Mouse (Mus musculus) inflammation-experienced regulatory T-cells, adult 6 months (primary cell): Measurements from ENCODE around the gene Bcl10. TPM values are rescaled to one million over a fixed set of nuclear protein-coding genes. Genes with fewer than 3 reads are reported as not detected.
A peak's percentile ranks its signal among the peaks of the same experiment; 100 is the strongest.
"Not testable (repeated sequence)": the region's sequence is repeated elsewhere in the genome, so short reads cannot be mapped to it uniquely, and the experiment has no call there.

ENCODE experiments used
- ATAC-seq: one replicate; pipeline ENCODE4 v1.8.0; 2017
- polyA plus RNA-seq, 3 experiments: library from polyadenylated mRNA; unstranded; fragments of 100-300 nt; shearing (Covaris generic); gene quantifications; one replicate each; pipeline ENCODE4 v1.2.1; 2017

Gene Bcl10
- polyA plus RNA-seq, 3 experiments from 2014 or later: 52.3 to 61.9 (median 55.5) TPM

DNA sequence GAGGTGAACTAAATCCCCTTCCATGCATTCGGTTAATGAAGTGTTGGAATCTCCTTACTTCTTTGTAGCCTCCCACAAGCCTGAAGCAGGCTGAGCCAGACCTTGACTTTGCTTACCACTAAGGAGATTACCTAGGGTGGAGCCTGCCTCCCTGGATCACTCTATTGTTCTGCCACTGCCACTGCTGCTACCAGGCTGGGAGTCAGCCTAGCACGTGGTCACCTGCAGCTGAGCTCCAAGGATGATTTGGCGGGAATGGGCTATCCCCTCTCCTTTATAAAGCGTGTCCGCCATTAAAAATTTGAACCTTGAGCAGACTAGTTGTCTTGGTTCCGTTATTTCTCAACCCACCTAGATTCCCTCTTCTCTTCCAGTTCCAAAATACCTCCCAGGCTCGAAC is 8.7 kb upstream of the Bcl10 start:
- not testable (repeated sequence) for ATAC-seq

DNA sequence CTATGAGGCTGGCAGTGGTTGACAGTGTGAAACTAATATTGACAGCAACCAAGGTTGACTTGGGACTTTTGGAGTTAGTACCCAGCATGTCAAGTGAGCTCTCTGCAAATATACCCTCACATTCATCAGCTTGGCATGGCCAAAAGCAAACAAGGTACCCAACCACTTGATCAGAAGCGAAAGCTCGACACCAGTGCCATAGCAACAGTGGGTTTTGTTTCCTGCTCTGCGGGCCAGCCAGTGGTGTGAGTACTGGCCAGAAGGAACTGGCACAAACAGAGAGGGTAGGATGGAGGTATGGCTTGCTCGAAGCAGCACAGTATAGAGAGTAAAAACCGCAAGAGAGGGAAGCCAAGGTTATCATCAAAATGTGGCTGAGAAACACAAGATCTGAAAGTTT is 6.2 kb upstream of the Bcl10 start:
- ATAC-seq: peak; percentile 61

DNA sequence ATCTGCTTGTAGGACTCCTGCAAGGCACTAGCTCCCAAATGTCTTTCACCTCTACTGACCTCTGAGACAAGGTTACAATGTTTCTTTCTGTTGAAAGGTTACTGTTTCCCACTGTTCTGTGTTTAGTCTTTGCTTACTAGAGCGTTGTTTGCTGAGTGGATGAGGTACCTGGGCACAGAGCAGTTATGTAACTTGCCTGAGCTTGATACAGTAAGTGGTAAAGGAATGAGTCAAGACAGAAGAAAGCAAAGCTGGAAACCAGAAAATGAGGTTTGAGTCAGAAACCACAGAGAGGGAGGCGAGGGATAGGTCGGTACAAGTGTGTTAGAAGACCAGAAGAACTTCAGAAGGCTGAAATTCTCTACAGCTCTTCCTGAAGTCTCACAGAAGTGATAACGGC is 5.8 kb upstream of the Bcl10 start:
- peak; percentile 77 for ATAC-seq

DNA sequence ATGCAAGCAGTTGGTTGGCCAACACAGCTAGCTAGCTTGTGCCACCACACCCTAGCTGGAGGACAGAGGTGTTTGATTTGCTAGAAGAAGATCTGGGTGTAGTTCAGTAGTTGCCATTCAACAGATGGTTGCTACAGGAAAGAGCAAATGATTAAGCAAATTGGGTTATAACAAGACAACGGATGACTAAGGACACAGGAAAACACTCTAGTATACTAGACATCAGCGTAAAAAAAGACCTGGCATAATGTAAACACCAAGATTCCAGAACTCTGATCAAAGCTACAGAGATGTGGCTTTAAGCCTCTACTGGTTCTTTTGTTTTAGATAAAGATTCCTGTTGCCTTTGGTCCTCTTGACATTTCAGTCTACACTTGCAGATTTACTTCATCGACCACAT is 367 bp downstream of the Bcl10 start:
- ATAC-seq: no peak

DNA sequence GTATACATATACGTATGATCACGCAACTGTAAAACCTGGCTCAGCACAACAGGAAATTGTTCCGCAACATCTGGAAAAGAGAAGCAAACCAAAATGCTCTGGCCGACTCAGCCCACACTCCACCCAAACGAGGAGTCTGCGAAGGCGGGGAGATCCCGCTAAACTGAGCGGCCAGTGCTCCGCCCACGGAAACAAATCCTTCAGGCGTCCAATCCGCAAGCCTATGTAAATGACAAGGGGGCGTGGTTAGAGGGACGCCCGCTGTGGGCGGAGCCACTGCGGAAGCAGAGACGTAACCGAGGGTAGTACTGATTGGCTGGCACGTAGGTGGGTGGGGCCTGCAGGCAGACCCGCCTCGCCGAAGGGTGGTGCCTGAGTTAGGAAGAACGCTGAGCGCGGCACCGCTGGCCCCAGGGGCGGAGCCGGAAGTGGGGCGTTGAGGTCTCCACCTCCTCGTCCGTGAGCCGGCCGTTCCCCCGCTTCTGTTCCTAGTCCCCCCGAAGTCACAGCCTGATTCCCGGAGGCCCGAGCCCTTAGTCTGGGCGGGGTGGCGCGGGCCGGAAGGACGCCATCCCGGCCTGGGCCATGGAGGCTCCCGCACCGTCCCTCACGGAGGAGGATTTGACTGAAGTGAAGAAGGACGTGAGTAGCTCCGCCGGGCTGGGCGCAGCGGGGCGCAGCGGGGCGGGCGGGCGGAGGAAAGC is 1.4 kb downstream of the Bcl10 start:
- peak; percentile 87 for ATAC-seq

DNA sequence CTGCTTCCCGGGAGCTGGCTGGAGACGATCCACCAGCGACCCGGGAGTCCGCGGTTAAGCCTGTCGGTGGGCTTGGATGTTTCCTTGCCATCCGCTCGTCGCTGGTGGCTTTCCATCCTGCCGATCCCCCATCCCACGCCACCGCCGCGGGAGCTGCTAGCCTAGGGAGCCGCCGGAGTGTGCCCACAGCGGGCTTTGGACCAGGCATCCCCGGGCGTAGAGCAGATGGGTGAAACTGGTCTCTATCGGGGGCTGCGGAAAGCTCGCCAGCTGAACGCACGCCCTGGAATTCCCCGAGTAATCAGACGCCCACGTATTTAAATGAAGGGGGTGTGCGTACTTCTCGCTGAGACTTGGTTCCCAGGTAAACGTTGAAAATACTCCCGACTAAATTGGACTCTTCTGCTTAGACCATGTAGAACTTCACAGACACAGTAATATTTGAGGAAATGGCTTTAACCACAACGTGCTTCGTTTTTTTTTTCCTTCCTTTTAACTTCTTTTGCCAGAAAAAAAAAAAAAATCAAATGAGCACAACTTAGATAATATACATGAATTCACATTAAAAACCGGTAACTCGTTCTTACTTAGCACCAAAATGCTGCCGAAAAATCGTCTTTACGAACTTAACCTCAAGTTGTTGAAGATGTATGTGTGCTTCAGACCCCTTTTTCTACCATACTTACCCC is 2.2 kb downstream of the Bcl10 start:
- ATAC-seq: peak; percentile 34

DNA sequence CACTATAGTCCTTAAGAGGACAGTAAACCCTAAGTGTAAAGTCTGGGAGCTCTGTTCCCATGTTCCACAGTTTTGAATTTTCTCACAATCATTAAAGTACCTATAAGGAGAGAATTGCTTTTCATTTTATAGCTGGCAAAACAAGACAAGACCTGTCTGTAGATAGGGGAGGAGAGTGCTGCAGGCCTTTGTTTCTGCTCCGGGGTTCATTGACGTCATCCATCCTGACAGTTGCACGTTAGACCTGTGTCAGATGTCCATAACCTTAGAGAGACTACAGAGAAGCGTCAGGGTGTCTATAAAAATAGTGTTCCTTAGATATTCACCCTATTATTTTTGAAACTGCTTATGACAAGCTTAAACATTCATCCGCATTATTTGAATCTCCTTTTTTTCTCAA is 2.9 kb downstream of the Bcl10 start:
- ATAC-seq: no peak

DNA sequence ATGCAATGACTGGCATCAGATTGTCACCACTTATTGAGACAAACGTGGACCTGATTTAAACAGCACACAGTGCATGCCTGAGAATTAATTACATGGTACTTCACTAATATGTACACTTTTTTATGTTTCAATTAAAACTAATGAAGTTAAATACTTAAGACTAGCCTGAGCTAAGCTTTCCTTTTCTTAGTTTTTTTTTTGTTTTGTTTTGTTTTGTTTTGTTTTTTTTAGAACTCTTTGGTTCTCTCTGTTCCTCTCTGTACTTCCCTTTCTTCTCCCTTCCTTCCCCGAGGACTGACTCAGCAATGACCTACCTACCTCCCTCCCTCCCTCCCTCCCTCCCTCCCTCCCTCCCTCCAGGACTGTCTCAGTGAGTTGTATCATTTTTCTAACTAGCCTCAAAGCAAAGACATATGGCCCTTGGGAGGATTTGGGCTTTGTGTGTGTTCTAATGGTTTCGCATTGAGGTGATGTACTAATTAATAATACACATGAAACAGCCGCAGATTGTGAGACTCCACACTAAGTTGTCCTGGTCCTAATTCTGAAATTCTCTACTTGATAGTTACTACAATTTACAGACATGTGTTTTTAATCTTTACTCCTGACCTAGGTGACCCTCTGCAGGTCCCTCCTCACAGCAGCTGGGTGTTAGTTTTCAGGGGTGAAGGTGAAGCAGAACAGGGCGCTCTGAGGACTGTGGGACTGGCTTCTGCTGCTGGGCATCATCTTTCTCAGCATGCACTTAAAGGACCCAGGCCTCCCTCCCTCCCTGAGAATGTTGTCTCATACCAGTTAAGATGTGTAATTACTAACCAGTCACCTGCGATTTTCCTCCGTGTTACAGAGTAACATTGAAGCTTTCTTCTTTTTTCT is 7.2 kb downstream of the Bcl10 start:
- no peak for ATAC-seq

DNA sequence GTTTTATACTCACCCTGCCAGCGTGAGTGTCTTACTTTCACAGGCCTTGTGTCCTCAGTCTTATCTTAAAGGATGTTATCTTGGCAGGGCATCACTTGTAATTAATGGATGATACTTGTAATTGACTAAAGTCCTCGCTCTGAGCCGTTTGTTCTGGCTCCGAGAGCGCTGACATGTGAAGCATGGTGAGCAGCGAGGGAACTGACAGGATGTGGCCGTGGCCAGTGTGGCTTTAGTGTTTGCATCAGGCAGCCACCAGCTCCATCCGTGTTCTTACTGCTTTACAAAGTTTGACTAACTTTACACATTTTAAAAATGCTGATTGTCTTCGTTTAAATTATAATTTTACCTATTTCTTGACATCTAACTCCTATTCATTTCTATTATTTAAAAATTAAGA is 11.2 kb downstream of the Bcl10 start:
- no peak for ATAC-seq

DNA sequence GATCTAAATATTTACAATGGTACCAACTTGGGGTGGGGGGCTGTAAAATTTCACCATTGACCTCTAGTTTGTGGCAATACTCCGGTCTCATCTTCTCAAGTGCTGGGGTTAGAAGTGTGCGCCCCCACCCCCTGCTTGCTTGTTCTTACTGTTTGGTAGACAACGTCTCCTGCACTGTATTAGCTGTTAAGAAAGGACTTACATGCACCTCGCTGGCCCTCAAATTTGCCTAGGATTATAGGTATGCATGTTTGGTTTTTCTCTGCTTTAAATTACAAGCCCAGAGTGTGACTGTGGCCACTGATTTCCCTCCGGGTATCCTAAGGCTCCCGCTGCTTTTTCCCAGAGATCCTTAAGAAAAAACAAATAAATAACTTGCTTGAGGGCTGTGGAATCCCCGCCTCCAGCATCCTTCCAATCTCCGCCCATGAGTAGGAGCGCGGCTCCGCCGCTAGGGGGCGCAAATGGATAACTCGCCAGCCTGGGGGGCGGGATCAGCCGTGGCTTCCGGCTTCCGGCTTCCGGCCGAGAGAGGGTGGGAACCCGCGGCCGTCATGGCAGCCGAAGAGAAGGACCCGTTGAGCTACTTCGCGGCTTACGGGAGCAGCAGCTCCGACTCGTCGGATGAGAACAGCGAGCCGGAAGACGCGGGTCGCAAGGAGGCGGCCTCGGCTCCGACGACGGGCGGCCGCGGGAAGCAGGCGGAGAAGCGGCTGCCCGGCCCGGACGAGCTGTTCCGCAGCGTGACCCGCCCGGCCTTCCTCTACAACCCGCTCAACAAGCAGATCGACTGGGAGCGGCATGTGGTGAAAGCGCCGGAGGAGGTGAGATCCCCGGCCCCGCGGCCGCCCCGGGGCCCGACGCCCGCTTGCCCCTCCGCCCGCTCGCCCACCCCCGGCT is 15.2 kb downstream of the Bcl10 start, which contains the start of gene 2410004B18Rik:
2410004B18Rik (plus strand) TSS at position 510 of the 900 bp plus-strand sequence.
- peak; percentile 91 for ATAC-seq

DNA sequence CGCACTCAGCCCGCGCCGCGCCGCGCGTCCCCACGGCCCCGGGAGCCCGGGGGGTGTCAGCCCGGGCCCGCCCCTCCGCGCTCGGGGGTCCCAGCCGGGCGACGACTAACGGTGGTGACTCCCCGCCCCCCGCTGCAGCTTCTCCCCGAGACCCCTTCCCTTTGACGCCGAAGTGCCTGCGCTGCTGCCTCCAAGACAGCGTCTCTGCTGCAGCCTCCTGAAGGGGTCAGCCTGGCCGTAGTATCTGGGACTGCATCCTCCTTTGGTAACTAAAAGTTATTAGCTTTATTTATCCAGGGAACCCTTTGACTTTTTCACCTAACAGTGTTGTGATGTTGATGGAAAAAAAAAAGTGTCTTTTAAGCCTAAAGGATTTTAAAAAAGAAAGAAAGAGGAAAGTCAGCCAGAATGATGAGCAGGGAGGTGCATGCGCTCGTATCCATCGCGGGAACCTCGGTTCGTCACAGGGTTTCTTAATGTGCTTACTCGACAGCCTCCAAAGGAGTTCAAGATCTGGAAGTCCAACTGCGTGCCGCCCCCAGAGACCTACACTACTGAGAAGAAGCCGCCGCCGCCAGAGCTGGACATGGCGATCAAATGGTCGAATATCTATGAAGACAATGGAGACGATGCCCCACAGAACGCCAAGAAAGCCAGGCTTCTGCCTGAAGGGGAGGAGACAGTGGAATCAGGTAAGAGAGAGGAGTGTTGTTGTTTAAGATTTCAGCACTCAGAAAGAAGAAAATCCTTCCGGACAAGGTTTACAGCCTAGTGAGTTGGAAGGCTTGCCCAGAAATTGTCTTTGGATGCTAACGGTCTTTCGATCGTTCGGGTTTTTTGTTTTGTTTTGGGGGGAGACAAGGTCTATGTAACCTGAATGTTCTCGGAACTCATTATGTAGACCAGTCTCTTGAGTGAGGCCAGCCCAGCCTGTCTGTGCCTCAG is 16.1 kb downstream of the Bcl10 start:
- no peak for ATAC-seq

DNA sequence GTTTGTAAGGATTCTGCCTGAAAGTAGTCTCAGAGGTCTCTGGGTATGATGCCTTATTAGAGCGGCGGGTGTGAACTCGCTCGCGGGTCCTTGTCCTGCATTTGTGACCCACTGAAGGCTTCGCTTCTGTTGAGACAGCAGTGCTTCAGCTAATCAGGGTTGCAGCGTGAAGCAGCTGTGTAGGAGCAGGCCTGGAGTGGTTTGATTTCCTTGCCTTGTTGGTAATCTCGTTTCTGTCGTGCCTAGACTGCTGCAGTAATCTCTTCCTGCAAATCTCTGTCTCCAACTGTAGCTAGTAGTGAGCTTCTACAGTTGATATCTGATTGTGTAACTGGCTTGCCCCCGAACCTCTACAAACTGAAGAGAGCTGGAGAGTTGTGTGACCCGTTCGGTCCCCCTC is 16.8 kb downstream of the Bcl10 start:
- ATAC-seq: no peak

DNA sequence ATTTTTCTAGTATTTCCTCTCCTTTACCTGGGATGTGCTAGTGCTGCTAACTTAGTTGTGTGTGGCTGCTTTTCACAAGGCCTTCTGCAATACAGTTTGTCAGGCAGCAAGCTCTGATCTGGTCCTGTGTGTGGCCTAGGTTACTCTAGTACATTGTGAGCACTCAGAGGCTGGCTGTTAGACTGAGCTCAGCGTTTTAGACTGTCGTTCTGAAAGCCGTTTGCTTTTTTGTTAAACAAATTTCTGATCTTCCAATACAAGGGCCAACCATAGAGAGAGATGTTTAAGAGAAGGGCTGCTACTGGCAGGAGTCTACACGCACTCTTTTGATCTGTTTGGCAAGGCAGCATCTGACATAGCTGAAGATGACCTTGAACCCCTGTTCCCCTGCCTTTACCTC is 17.4 kb downstream of the Bcl10 start:
- ATAC-seq: no peak

DNA sequence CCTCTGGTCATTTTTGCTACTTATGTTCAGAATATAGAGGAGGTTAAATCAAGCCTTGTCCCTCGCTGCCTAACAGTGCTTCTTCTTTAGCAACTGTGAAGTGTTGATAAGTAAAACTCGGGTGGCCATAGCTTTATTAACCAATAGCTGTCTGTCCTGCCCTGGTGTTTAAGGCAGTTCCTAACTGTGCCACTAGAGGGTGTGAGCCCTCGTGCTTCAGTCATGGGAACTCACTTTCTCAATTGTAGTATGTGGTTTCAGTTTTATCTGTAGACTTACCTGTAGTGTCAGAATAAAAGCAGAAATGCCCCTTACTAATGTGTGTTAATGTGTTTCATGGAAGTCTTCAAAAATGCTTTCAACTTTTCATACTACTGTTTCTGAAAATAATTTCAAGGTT is 19.4 kb downstream of the Bcl10 start:
- peak; percentile 74 for ATAC-seq

DNA sequence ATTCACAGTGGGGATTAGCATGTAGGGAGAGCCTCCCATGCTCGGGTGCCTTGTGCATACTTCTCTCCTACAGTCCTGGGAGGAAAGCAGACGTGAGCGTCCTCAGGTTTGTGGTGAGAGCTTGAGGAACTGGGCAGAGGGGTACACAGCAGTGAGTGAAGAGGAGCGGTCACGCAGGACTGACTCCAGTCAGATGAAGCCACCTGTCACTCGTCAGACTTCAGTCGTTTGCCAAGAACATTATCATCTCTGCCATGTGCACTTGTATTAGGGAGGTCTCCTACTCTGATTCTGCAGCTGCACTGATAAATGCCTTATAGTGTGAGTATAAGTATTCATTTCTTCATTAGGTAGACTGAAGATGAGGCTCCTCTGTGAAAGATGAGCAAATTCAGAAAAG is 21.7 kb downstream of the Bcl10 start:
- no peak for ATAC-seq

DNA sequence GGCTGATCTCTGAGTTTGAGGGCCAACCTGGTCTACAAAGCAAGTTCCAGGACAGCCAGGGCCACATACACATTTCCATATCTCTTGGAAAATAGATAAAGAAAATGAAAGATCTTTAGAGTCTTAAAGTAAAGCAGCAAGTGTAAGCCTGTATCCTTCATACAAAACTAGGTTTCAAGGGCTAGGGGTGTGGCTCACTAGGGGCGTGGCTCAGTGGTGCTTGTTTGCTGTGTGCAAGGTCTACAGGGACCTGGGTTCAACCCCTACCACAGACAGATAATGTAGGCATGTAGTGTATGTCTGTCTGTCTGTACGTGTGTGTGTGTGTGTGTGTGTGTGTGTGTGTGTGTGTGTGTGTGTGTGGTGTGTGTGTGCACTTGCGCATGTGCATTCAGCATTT is 23.3 kb downstream of the Bcl10 start:
- no peak for ATAC-seq

DNA sequence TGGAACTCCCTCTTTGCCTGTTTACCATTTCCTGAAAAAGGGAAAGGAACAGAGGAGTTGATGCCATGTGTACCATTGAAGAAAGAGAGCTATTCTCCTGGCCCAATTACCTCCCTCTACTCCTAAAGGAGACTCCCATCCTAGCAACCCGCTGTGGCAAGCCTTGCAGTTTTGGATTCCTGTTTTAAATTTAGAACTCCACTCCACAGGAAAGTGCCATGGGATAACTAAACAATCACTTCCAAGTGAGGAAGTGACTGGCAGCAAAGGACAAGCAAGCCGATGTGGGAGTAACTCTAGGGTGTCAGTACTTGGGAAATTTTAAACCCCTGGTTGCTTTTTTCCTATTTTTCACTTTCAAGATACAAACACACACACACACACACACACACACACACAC is 24.1 kb downstream of the Bcl10 start:
- ATAC-seq: no peak

DNA sequence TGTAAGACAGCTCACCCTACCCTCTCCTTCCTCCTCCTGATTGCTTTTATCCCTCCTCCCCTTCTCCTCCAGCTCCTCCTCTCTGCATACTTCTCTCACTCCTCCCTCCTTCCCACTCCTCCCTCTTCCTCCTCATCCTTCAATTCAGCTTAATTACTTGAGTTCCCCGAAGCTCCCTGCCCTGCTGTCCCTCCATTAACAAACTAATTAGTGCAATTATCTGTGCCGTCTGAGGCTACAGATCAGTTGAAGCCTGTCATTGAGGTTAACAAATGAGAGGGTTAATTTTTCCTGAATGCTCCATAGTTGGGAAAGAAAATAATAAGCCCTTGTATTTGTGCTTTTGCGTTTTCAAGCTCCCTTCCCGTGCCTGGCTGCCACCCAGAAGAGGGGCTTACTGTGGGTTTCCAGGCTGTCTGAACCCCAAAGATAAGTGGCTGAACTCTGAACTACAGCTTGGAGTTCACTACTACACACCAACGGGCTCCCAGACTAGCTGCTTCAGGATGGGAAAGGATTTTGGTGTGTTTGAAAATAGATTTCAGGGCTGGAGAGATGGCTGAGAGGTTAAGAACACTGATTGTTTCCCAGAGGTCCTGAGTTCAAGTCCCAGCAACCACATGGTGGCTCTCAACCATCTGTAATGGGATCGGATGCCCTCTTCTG is 25.1 kb downstream of the Bcl10 start:
- no peak for ATAC-seq

DNA sequence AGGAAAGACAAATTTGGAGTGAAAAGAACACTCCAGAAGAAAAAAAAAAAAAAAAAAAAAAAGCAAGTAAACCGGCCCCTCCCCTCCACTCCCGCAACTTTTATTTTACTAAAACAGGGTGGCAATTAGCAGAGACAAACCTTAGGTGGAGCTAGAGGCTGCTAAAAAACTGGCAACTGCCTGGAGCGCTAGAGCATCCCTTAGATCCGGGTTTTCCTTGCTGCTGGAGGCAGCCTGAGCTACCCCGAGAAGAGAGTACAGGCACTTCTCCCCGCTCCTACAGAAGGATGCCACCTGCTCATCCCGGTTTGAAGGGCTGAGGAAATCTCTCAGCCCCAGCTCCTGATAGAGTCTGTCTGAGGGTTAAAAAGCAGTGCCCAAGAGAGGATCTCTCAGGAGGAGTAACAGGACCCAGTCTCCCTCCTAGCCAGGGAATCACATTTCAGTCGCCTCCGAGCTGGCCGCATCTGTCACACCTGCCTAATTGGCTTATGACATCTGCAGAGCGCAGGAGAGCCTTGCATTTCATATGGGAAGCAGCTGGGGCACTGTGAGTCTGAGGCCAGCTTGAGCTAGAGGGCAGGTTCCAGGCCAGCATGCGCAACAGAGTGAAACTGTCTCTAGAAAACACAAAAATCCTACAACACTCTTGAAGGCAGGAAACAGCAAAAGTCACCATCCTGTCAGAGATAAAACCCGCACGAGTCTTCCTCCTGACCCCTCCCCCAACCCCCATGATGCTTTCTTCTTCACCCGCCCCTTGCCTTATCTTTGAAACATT is 27.6 kb downstream of the Bcl10 start:
- ATAC-seq: peak; percentile 77

DNA sequence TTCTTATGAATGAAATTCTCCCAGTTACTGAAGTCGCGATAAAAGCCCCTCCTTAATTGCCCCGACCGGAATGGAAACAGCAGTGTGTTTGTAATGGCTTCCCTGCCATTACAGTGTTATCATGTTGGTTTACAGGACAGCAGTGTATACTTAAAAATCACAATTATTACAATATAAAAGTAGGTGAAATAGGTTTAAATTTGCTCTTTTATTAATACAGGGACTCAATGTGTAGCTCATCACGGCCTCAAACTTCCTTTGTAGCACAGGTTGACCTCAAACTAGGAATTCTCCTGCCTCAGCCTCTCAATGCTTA is 28.2 kb downstream of the Bcl10 start:
- ATAC-seq: no peak
